Mouse (Mus musculus) heart, postnatal 14 days (tissue): ENCODE measurements at regions not wholly inside any gene's neighbourhood (a gene's known extent, or its start where the extent isn't known, plus 50 kb on each side); places are given as distances from the start of the nearest gene placed in this dataset.
"Not testable (repeated sequence)": the region's sequence is repeated elsewhere in the genome, so short reads cannot be mapped to it uniquely, and the experiment has no call there.

ENCODE experiments used
- DNase-seq, 2 experiments: peaks; one replicate each; pipeline ENCODE4 v3.0.0; 2021 to 2022
- intact Hi-C: fragments of 180-260 bp; cut with DNase I; formaldehyde crosslinking; loops from one replicate; pipeline ENCODE4 v1.15.1; 2025

DNA sequence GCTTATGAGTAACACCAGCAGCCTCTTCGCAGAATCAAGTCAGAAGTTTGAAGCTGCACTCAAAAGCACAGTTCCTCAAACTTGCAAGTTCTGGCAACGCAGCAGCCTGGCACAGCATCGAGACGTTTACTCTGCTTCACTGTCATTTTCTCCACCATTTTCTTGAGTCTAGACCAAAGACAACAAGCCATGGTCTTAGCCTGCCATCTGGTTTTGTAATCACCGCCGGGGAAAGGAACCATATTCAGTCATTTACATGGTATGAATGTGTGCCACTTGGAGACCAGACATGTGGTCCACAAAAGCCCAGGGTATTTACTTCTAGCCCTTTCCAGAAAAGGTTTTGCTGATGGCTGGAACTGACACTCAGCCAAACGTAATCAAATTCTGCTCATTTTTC, 122.5 kb upstream of the Cdyl start:
- intact Hi-C loops: no loop called here

DNA sequence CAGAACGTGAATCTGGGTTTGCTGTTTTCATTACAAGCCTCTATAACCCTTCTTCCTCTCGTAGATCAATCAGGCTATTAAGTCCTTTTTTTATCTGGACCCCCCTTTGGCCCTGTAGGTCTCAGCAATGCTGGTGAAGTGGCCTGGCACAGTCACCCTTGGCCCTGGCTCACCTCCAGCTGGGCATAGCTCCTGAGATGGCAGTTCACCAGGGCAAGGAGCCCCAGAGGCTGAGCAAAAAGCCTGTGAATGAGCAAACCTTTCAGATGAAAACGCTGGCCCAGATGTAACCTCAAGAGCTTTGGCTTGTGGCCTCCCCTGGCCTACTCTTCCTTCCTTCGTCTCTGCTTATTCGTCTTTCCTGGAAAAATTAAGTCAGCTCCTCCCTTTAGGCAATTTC, 121.7 kb upstream of the Cdyl start:
- peak; percentile 57 to 77 for DNase-seq
- intact Hi-C loops: no loop called here

More for the DNA sequence above, 122.5 kb upstream of the Cdyl start:
- no peak for DNase-seq

DNA sequence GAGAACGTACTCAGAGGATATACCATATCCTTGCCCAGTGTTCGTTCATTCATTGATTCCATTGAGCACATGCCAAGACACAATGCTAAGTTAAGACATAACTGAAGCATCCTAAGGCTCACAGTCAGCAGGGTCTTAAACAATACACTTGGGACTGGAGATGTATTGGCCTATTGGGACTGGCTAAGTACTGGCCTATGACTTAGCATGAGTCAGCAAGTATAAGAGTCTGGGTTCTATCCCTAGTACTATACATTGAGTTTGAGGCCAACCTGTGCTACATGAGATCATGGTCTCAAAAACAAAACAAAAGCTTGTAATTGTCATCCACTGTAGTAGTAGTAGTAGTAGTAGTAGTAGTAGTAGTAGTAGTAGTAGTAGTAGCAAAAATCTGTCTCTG, 119.2 kb upstream of the Cdyl start:
- intact Hi-C loops: no loop called here
- DNase-seq: no peak

DNA sequence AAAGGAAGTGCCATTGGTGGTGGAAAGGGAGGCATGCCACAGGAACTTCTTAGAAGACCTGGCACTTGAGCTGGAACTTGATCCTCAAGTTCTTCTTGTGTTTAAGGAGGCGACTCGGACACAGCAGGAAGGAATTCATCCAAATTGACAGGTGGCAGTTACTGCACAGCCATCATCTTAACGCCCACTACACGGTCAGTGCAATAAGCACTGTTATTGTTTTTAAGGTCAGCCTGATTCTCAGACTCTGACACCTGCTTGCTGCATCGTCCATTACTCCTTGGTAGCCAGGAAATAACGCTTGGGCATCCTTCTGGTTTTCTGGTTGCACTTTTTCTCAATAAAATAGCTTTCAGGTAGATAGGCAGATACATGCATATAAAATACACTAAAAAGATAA, 118.6 kb upstream of the Cdyl start:
- no peak for DNase-seq
- intact Hi-C loops: no loop called here

DNA sequence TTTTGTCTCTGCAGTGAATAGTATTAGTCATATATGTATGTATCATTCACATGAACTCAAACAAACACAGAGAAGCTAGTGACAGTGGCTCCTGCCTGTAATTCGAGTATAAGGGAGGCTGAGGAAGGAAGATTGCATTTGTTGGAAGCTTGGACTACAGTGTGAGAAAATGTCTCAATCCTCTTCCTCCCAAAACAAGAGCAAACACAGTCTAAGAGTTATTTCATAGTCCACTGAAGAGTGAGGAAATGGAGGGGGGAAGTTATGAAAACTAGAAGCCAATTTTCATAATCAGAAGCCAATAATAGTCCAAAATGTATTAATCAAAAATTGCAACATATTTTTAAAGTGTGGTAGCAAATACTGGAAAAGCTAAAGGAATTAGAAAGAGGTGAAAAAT, 95.6 kb upstream of the Cdyl start:
- intact Hi-C loops: no loop called here
- no peak for DNase-seq

DNA sequence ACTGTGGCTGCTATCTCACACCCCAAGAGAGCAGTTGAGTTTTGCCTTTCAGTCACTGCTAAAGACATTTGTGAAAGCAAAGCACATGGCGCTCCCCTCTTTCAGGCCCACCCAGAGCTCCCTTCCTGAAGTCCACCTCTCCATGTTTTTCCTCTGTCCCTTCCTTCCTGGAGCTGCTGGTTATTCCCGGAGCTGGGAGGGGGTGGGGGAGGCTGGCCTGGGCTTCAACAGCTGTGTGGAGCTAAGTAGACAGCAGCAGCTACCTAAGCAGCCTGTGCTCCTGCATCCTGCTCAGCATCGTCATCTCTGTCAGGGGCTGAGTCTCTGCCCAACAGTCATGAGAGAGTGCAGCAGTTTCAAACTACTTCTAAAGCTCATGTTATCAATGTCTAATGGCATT, 78.0 kb upstream of the Cdyl start:
- DNase-seq: peak; percentile 31 to 63
- intact Hi-C loops: loop anchor here (5.0 kb wide), 2 partner anchors 64 to 161 kb away; no protein-coding TSS in a partner anchor

DNA sequence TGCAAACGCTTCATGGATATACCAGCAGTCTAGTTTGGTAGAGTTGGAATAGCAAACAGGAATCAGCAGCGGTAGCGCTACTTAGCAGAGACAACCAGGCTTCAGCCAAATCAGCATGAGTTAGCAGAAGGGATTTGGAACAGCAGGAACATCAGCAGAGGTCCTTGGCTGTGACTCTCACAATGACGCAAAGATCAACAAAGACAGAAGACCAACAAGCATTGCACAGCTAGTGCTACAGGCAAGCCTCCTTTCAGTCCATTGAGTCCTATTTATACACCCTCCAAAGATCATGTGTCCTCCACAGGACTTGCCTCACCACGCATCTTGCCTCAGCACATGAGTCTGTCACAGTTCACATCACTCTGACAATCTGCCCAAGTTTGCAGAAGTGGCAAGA, 61.6 kb upstream of the Cdyl start:
- DNase-seq: no peak
- intact Hi-C loops: no loop called here

DNA sequence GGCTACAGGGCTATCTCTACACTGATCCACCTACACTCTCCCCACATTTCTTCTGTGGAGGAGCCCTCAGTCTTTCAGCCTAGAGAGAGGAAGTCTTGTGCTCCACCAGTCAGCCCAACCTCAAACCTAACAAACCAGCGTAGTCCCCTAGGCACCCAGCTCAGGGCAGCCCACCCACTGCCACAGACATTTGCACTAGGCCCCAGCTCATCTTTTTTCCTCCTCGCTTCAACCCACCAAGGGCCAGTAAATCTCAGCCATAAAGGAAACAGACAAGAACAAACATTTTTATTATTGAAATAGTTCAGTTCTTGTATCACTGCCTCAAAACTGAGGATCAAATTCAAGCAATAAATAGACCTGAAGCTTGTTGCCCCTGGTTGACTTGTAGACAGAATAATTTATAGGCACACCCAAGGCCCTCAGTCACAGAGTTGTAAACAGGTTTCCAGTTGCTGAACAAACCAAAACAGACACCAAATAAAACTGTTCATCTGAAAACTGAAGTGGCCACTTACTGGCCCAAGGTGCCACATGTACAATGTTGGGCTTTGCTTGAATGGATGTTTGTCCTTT, 58.0 kb upstream of the Cdyl start:
- intact Hi-C loops: no loop called here
- no peak for DNase-seq

DNA sequence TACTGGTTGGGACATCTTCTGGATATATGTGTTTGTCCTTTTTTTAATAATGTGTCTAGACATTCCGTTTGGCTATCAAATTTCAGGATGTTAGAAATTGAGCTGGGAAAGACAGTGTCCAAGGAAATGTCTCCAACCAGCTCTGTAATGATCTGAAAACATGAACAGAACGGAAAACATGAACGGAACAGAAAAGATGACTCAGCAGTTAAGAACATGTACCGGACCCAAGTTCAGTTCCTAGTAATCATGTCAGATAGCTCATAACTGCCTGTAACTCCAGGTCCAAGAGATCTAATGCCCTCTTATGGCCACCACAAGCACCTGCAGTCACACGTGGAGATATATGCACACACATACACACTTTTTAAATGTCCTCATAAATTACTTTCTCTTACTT, 56.6 kb upstream of the Cdyl start:
- intact Hi-C loops: no loop called here
- no peak for DNase-seq

DNA sequence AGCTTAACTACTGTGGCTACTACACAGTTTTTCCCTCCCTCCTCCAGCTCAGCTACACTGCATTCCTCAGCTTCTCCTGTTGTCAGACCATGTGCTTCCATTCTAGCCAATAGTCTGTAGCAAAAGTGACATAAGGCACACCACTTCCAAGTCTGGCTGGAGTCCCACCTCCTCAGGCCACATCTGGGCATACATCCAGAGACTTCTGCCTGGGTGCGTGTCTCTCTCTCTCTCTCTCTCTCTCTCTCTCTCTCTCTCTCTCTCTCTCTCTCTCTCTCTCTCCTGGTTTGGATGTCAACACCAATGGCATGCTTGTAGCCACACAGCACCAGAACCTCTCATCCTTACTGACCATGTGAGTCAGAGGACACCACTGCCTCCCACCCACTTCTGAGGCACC, 55.6 kb upstream of the Cdyl start:
- DNase-seq: peak; percentile 52 to 78
- intact Hi-C loops: no loop called here

DNA sequence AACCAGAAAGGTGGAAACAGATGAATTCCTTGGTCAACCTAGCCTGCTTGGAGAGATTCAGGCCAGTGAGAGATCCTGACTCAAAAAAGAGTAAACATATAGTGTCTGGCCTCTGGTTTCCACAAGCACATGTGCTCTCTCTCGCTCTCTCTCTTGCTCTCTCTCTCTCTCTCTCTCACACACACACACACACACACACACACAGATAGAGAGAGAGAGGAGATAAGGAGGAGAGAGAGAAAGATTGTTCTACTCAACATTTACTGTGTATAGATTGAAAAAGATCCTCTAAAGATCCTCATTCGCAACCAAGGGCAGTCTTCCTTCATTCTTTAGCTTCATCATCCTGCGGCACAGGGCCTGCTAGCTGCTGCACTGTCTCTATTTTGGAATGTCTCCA, 54.9 kb upstream of the Cdyl start:
- DNase-seq: no peak
- intact Hi-C loops: no loop called here

DNA sequence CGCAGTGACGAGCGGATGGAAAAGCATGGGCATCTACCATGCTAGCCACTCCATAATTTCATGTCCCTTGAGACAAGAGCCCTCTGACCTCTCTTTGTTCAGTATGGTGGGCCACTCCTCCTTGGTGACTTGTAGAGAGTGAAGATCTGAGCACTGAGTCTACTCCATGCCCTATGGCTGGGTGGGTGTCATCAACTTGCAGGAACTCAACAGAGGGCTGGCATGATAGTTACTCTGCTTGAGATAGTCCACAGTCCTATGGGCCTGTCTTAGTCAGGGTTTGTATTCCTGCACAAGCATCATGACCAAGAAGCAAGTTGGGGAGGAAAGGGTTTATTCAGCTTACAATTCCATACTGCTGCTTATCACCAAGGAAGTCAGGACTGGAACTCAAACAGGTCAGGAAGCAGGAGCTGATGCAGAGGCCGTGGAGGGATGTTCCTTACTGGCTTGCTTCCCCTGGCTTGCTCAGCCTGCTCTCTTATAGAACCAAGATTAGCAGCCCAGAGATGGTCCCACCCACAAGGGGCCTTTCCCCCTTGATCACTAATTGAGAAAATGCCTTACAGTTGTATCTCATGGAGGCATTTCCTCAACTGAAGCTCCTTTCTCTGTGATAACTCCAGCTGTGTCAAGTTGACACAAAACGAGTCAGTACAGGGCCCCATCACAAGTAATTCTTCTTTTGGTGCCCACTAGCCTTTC, 52.6 kb upstream of the Cdyl start:
- DNase-seq, intact Hi-C loops: not testable (repeated sequence)

DNA sequence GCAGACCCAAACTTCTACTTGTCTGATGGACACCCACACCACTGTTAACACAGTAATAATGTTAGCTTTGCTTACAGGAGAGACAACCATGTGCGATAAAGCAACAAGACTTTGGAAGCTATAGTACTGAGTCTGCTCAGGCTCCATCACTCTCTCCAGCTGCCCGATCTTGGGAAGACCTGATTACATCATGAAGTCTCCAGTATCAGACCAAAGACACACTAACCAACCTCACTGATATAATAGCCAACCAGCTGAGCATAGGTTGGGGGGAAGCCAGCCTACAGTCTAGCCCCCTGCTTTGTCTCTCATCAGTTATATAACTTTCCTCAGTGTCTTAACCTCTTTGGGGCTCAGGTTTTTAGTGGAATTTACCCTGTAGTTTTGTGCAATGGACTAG, 51.9 kb upstream of the Cdyl start:
- intact Hi-C loops: no loop called here
- no peak for DNase-seq
